In genomic region chr6:62719541-62720155, GRCm38 (mm10) we compare ENCODE assay signal across 28 mouse cellular contexts.
"Had no signal": no experiment of that assay in that cellular context is flagged by ENCODE, and none has a peak within 500 bp of the region (broad histone marks: within the 10 kb centered on the region; RNA-seq: fewer than 3 reads in every experiment).

No protein-coding gene starts in this region.

- H3K27me3 ChIP-seq: embryonic facial prominence, embryonic 12.5 days; embryonic facial prominence, embryonic 13.5 days; embryonic facial prominence, embryonic 15.5 days; forebrain, embryonic 12.5 days; forebrain, embryonic 13.5 days; forebrain, embryonic 15.5 days had no signal

- H3K27ac ChIP-seq: embryonic facial prominence, embryonic 10.5 days; embryonic facial prominence, embryonic 12.5 days; embryonic facial prominence, embryonic 13.5 days; embryonic facial prominence, embryonic 15.5 days; forebrain, embryonic 10.5 days; forebrain, embryonic 12.5 days; forebrain, embryonic 13.5 days; forebrain, embryonic 15.5 days; gastrocnemius, adult 2 months had no signal

- DNase-seq: cerebellum, adult 2 months; cerebellum, adult 8-10 months; cerebellum, adult 9-10 months; cerebellum, adult 9-11 months; cerebellum, postnatal 10 days; cerebellum, postnatal 14 days; cerebellum, postnatal 25 days; cerebellum, postnatal 36 days; embryo, embryonic 11 days; forebrain, postnatal 0 days; gastrocnemius, adult 2 months; gastrocnemius, postnatal 10 days; gastrocnemius, postnatal 14 days; gastrocnemius, postnatal 25 days; gastrocnemius, postnatal 36 days; heart, adult 11 months; heart, adult 18-20 months had no signal

- H3K9me3 ChIP-seq: embryonic facial prominence, embryonic 10.5 days; embryonic facial prominence, embryonic 12.5 days; embryonic facial prominence, embryonic 13.5 days; embryonic facial prominence, embryonic 15.5 days; forebrain, embryonic 10.5 days; forebrain, embryonic 12.5 days; forebrain, embryonic 13.5 days; forebrain, embryonic 15.5 days had no signal

- H3K9ac ChIP-seq: embryonic facial prominence, embryonic 12.5 days; embryonic facial prominence, embryonic 13.5 days; embryonic facial prominence, embryonic 15.5 days; forebrain, embryonic 12.5 days; forebrain, embryonic 13.5 days; forebrain, embryonic 15.5 days; forebrain, postnatal 0 days had no signal

- H3K36me3 ChIP-seq: embryonic facial prominence, embryonic 10.5 days; embryonic facial prominence, embryonic 12.5 days; embryonic facial prominence, embryonic 13.5 days; embryonic facial prominence, embryonic 15.5 days; forebrain, embryonic 10.5 days; forebrain, embryonic 12.5 days; forebrain, embryonic 15.5 days had no signal

- H3K4me1 ChIP-seq: embryonic facial prominence, embryonic 10.5 days; embryonic facial prominence, embryonic 12.5 days; embryonic facial prominence, embryonic 13.5 days; embryonic facial prominence, embryonic 15.5 days; forebrain, embryonic 10.5 days; forebrain, embryonic 12.5 days; forebrain, embryonic 13.5 days; forebrain, embryonic 15.5 days had no signal

- ATAC-seq: forebrain, embryonic 13.5 days; forebrain, embryonic 14.5 days; forebrain, embryonic 15.5 days; forebrain, embryonic 16.5 days; forebrain, postnatal 0 days had no signal

- H3K4me3 ChIP-seq: embryonic facial prominence, embryonic 10.5 days; embryonic facial prominence, embryonic 12.5 days; embryonic facial prominence, embryonic 13.5 days; embryonic facial prominence, embryonic 15.5 days; erythroblast, embryonic 14.5 days; forebrain, embryonic 10.5 days; forebrain, embryonic 12.5 days; forebrain, embryonic 13.5 days; forebrain, embryonic 15.5 days; gastrocnemius, adult 2 months had no signal

- H3K4me2 ChIP-seq: embryonic facial prominence, embryonic 12.5 days; embryonic facial prominence, embryonic 13.5 days; embryonic facial prominence, embryonic 15.5 days; forebrain, embryonic 12.5 days; forebrain, embryonic 13.5 days; forebrain, embryonic 15.5 days had no signal
